ENCODE assay signal across 8 mouse cellular contexts in the genomic region with DNA sequence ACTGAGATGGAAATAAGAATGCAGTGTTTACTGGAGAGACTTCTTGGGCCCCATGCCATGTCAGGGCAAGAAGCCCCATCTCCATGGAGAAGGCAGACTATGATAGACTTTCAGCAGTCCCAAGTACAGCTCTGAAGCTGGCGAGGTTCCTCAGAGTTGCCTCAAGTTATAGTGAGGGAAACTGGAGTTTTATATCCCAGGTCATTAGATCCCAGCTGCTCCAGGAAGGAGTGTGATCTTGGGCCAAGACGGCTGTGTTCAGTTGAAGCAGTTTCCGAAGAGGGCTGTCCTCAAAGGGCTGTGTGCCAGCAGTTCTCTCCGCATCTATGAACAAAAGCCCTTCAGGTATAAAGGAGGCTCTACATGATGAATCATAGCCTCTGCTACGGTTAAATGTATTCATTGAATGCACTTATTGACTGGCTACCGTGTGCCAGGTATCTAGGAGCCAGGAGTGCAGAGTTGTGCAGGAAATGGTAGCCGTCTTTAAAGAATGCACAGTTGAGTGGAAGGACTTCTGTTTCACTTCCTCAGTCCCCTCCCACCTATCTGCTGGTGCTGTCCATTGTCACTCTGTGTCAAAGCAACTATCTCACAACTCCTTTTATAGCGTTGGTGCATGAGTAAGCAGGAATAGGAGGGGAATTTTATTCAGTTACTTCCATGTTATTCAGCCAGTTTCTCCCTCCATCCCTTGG. TPM values are rescaled to one million over a fixed set of nuclear protein-coding genes. Genes with fewer than 3 reads are reported as not detected.
A peak's percentile ranks its signal among the peaks of the same experiment; 100 is the strongest.
DNase-seq lines count a peak whose midpoint lies in the region; ATAC-seq lines count a peak whose summit lies in the region.
"Had no signal": no experiment of that assay in that cellular context is flagged by ENCODE, and none has a peak within 500 bp of the region (broad histone marks: within the 10 kb centered on the region; RNA-seq: fewer than 3 reads in every experiment).

No protein-coding gene starts in this region.

- H3K27ac ChIP-seq in limb, embryonic 13.5 days: 0 out of 2 replicates have a peak overlapping the region, but pooled peaks have one; percentile 33
- no peak overlapping the region for H3K27ac ChIP-seq in limb, embryonic 10.5 days
- peak overlapping the region; percentile 59 for H3K27ac ChIP-seq in kidney, embryonic 15.5 days
- no peak overlapping the region for H3K27ac ChIP-seq in midbrain, embryonic 10.5 days (replicated peaks)

- WGBS in limb, embryonic 13.5 days: 49% methylated on average over 8 of the region's 8 CpGs
- 89% methylated on average over 8 of the region's 8 CpGs for WGBS in limb, embryonic 10.5 days
- 53% methylated on average over 8 of the region's 8 CpGs for WGBS in kidney, embryonic 15.5 days
- WGBS in midbrain, embryonic 10.5 days: 87% methylated on average over 8 of the region's 8 CpGs

- H3K4me1 ChIP-seq in limb, embryonic 13.5 days: peaks cover 10% of the 10 kb centered on the region
- no peaks in the 10 kb centered on the region for H3K4me1 ChIP-seq in limb, embryonic 10.5 days
- H3K4me1 ChIP-seq in kidney, embryonic 15.5 days: peaks cover 6% of the 10 kb centered on the region
- H3K4me1 ChIP-seq in midbrain, embryonic 10.5 days: peaks cover 7% of the 10 kb centered on the region

- no peak overlapping the region for H3K9ac ChIP-seq in limb, embryonic 13.5 days
- no peak overlapping the region for H3K9ac ChIP-seq in kidney, embryonic 15.5 days

- no peak overlapping the region for H3K4me3 ChIP-seq in limb, embryonic 13.5 days
- no peak overlapping the region for H3K4me3 ChIP-seq in limb, embryonic 10.5 days
- no peak overlapping the region for H3K4me3 ChIP-seq in kidney, embryonic 15.5 days (replicated peaks)
- H3K4me3 ChIP-seq in midbrain, embryonic 10.5 days: no peak overlapping the region

- ATAC-seq in limb, embryonic 13.5 days (ENCODE audit: low FRiP score, low read depth): peak; percentile 73
- peak; percentile 46 for ATAC-seq in kidney, embryonic 15.5 days (replicated peaks; ENCODE audit: low FRiP score)
- ATAC-seq in neutrophil, adult 5-6 weeks (ENCODE audit: extremely low read depth, insufficient number of reproducible peaks, low FRiP score, poor library complexity, severe bottlenecking): peak; percentile 78; the same call in 1 of the 2 replicates
- no peak for ATAC-seq in CD4-positive, CD25-positive, alpha-beta regulatory T cell, adult 4 months

- DNase-seq in limb, embryonic 10.5 days (ENCODE audit: low spot score): no peak
- DNase-seq in gastrocnemius, adult 8-10 months (ENCODE audit: low spot score in 2 of 2): peak; percentile 23 to 34
- no peak for DNase-seq in midbrain, embryonic 10.5 days (ENCODE audit: low spot score)

- H3K27me3 ChIP-seq in limb, embryonic 13.5 days: no peaks in the 10 kb centered on the region
- H3K27me3 ChIP-seq in limb, embryonic 10.5 days (ENCODE audit: low read depth, poor library complexity, severe bottlenecking): no peaks in the 10 kb centered on the region
- no peaks in the 10 kb centered on the region for H3K27me3 ChIP-seq in kidney, embryonic 15.5 days
- H3K27me3 ChIP-seq in midbrain, embryonic 10.5 days (ENCODE audit: low read depth, poor library complexity, severe bottlenecking): no peaks in the 10 kb centered on the region

- H3K36me3 ChIP-seq in limb, embryonic 13.5 days: 0 out of 2 replicates have a peak, but pooled peaks cover 6% of the 10 kb centered on the region
- peaks cover 5% of the 10 kb centered on the region; the same call in 1 of the 2 replicates for H3K36me3 ChIP-seq in limb, embryonic 10.5 days
- no peaks in the 10 kb centered on the region for H3K36me3 ChIP-seq in kidney, embryonic 15.5 days
- no peaks in the 10 kb centered on the region for H3K36me3 ChIP-seq in midbrain, embryonic 10.5 days

- H3K4me2 ChIP-seq in limb, embryonic 13.5 days (replicated peaks): no peak overlapping the region
- H3K4me2 ChIP-seq in kidney, embryonic 15.5 days: no peak overlapping the region

- no peaks in the 10 kb centered on the region for H3K9me3 ChIP-seq in limb, embryonic 13.5 days
- H3K9me3 ChIP-seq in limb, embryonic 10.5 days (replicated peaks): no peaks in the 10 kb centered on the region
- H3K9me3 ChIP-seq in kidney, embryonic 15.5 days (replicated peaks): no peaks in the 10 kb centered on the region
- H3K9me3 ChIP-seq in midbrain, embryonic 10.5 days (replicated peaks): no peaks in the 10 kb centered on the region

RNA-seq across cellular contexts. Expression of gene Fam185a, which starts 16.2 kb away (rescaled TPM):
- 5.0 and 5.1 TPM in 2 replicates for polyA plus RNA-seq in limb, embryonic 13.5 days (2015; fragmentation: Nextera tagmentation; extraction: Ambion mirVana)
- polyA plus RNA-seq in limb, embryonic 10.5 days (2016; fragmentation: Nextera tagmentation; extraction: Ambion mirVana): 6.9 and 8.1 TPM in 2 replicates
- 10 to 100 TPM in 3 of 4 experiments, 1 to 10 TPM in 1; 9.6 to 11.0 (median 10.4) TPM for total RNA-seq in gastrocnemius, adult 8-10 months (2022)
- polyA plus RNA-seq in kidney, embryonic 15.5 days (2015; fragmentation: Nextera tagmentation; extraction: Ambion mirVana): 6.2 and 6.4 TPM in 2 replicates
- 7.6 and 8.8 TPM in 2 replicates for total RNA-seq in neutrophil, adult 5-6 weeks (2017)
- 1 to 10 TPM; 2.2 to 2.7 TPM for polyA plus RNA-seq in CD4-positive, CD25-positive, alpha-beta regulatory T cell, adult 4 months (2017; shearing (Covaris generic))
- polyA plus RNA-seq in midbrain, embryonic 10.5 days (2016; fragmentation: Nextera tagmentation; extraction: Ambion mirVana): 4.9 and 5.8 TPM in 2 replicates

RNA-seq across cellular contexts. Expression of gene Ccdc146, which starts 16.5 kb away (rescaled TPM):
- polyA plus RNA-seq in limb, embryonic 13.5 days (2015; fragmentation: Nextera tagmentation; extraction: Ambion mirVana): 0.10 TPM in 1 of 2 replicates, not detected in the other
- polyA plus RNA-seq in limb, embryonic 10.5 days (2016; fragmentation: Nextera tagmentation; extraction: Ambion mirVana): not detected in 2 replicates
- total RNA-seq in gastrocnemius, adult 8-10 months (2022): 1 to 10 TPM; 2.8 to 4.4 (median 3.1) TPM
- not detected in 2 replicates for polyA plus RNA-seq in kidney, embryonic 15.5 days (2015; fragmentation: Nextera tagmentation; extraction: Ambion mirVana)
- 15.7 and 17.1 TPM in 2 replicates for total RNA-seq in neutrophil, adult 5-6 weeks (2017)
- under 1 TPM; 0.29 to 0.74 TPM for polyA plus RNA-seq in CD4-positive, CD25-positive, alpha-beta regulatory T cell, adult 4 months (2017; shearing (Covaris generic))
- polyA plus RNA-seq in midbrain, embryonic 10.5 days (2016; fragmentation: Nextera tagmentation; extraction: Ambion mirVana): 0.12 TPM in 1 of 2 replicates, not detected in the other
- total RNA-seq: adrenal gland, adult 18-20 months had no signal

Comparison
In these comparisons a context has a peak if more than half of its experiments do, and no peak if none do; other contexts are left out.
1. H3K27ac ChIP-seq: peak in limb, embryonic 13.5 days (single experiment) and kidney, embryonic 15.5 days (single experiment); none in limb, embryonic 10.5 days (single experiment) and midbrain, embryonic 10.5 days (single experiment).
2. DNase-seq: peak in gastrocnemius, adult 8-10 months (2 of 2); none in limb, embryonic 10.5 days (single experiment) and midbrain, embryonic 10.5 days (single experiment).